Mouse (Mus musculus) left cerebral cortex, postnatal 4 days (tissue): ENCODE data around the gene Olfr310. TPM values are rescaled to one million over a fixed set of nuclear protein-coding genes. Genes with fewer than 3 reads are reported as not detected.

ENCODE experiments used
- DNase-seq: peaks from one replicate; pipeline ENCODE4 v3.0.0-alpha.2; 2022
- intact Hi-C: fragments of 180-260 bp; cut with DNase I; formaldehyde crosslinking; loops from one replicate; pipeline ENCODE4 v1.15.1; 2025
- microRNA-seq: library from miRNA; unstranded; fragments of <30 nt; microRNA quantifications from one replicate; pipeline ENCODE4 v1.2.0, GENCODE M21; 2022
- total RNA-seq, 2 experiments: library from RNA; stranded (reverse); gene quantifications; 2 replicates each; pipeline ENCODE4 v1.2.3; 2021

The Olfr310 gene
- not detected for total RNA-seq

- intact Hi-C loops, result no loop called here
- DNase-seq, result no peak
Observed at GRCm38 (mm10) chr7:86277072-86277471, at the start of gene Olfr310. Gene Olfr310 (minus strand): TSS chr7:86277172.

DNA sequence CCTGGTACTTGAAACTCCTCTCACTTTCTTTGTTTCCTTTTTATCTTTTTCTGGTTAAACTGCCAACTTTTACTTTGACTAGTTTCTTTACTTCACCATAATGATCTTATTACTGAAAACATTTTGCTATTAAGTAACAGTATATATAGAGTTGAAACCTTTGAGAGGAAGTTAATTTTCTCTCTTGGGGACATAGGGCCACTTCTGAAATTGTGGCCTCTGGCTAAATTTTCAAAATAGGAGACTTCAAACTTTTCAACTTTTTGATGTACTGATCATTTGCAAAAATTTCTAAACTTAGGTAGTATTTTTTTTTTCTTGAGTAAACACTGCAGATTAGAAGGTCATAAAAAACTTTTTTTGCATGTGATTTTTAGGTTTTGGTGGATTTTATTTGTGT, 48.6 kb upstream of the Olfr310 start, which contains the start of gene Olfr308:
TSS of gene Olfr308 (minus strand) at position 101 of the 400 bp plus-strand sequence.
- DNase-seq, result no peak
- intact Hi-C loops, result no loop called here

- no peak for DNase-seq
- intact Hi-C loops, result no loop called here
Observed at GRCm38 (mm10) chr7:86321323-86321722, 44.4 kb upstream of the Olfr310 start.

- intact Hi-C loops, result no loop called here
- DNase-seq, result no peak
Observed at GRCm38 (mm10) chr7:86313608-86314007, 36.6 kb upstream of the Olfr310 start, which contains the start of gene Olfr309. Gene Olfr309 (minus strand): TSS chr7:86313708.

GRCm38 (mm10) chr7:86246208-86246607, 30.8 kb downstream of the Olfr310 start, which contains the start of gene Vmn2r76:
Gene Vmn2r76 (minus strand): TSS chr7:86246308.
- no peak for DNase-seq
- intact Hi-C loops, result no loop called here

Small RNAs within 50 kb of the gene (microRNA-seq; reads per million reads assigned to microRNA genes)
- not detected for gene Gm23192

Other genes starting within 250 kb of the Olfr310 start
- not detected for gene Vmn2r75, start 105.4 kb downstream of the Olfr310 start, total RNA-seq
- not detected for gene Vmn2r76, start 30.9 kb downstream of the Olfr310 start, total RNA-seq
- not detected for gene Olfr309, start 36.5 kb upstream of the Olfr310 start, total RNA-seq
- gene Olfr308, start 48.5 kb upstream of the Olfr310 start, total RNA-seq, result not detected
- not detected for gene Olfr307, start 60.4 kb upstream of the Olfr310 start, total RNA-seq
- gene Olfr305, start 89.8 kb upstream of the Olfr310 start, total RNA-seq, result not detected
- gene Olfr304, start 109.5 kb upstream of the Olfr310 start, total RNA-seq, result not detected
- not detected for gene Olfr303, start 120.6 kb upstream of the Olfr310 start, total RNA-seq
- not detected for gene Olfr301, start 126.7 kb upstream of the Olfr310 start, total RNA-seq
- gene Olfr299, start 182.7 kb upstream of the Olfr310 start, total RNA-seq, result not detected
- gene Olfr298, start 215.3 kb upstream of the Olfr310 start, total RNA-seq, result not detected
- not detected for gene Olfr297, start 242.8 kb upstream of the Olfr310 start, total RNA-seq